Mouse (Mus musculus) left cerebral cortex, adult 2 months (tissue): ENCODE measurements around the gene Cdk6. TPM values are rescaled to one million over a fixed set of nuclear protein-coding genes. Genes with fewer than 3 reads are reported as not detected.
"Not testable (repeated sequence)": the region's sequence is repeated elsewhere in the genome, so short reads cannot be mapped to it uniquely, and the experiment has no call there.

Experiments
- DNase-seq, 2 experiments: peaks; one replicate each; pipeline ENCODE4 v3.0.0; 2021 to 2022; ENCODE audit warnings: low spot score in 2 of 2, mixed read lengths in 1 of 2; ENCODE audit errors: extremely low spot score in 1 of 2
- H3K27ac ChIP-seq: fragments of 200-600 bp; 2 replicates; pipeline ENCODE4 v1.8.1; 2022
- H3K4me3 ChIP-seq: fragments of 200-600 bp; 2 replicates; pipeline ENCODE4 v1.8.1; 2022
- CTCF ChIP-seq: fragments of 200-600 bp; IDR thresholded peaks from 2 replicates; pipeline ENCODE4 v1.8.1; 2022; ENCODE audit warnings: antibody characterized with exemption, mild to moderate bottlenecking, moderate library complexity
- intact Hi-C: fragments of 180-260 bp; cut with DNase I; formaldehyde crosslinking; loops from one replicate; pipeline ENCODE4 v1.15.1; 2025
- total RNA-seq, 2 experiments: library from RNA; stranded (reverse); gene quantifications; 2 replicates each; pipeline ENCODE4 v1.2.3; 2021

Cdk6 gene
- total RNA-seq, 2 experiments from 2014 or later, result 4.2 to 6.8 TPM

- Histone ChIP-seq H3K4me3 (no peak overlapping the region), H3K27ac (no peak overlapping the region)
- intact Hi-C loops, result no loop called here
- DNase-seq, result no peak
- TF ChIP-seq CTCF, result no peak
These were observed 44.9 kb downstream of the Cdk6 start for GRCm38 (mm10) chr5:3386021-3386730.

GRCm38 (mm10) chr5:3386731-3387087 lies 45.4 kb downstream of the Cdk6 start:
- TF ChIP-seq CTCF, result no peak
- Histone ChIP-seq H3K27ac (no peak overlapping the region), H3K4me3 (no peak overlapping the region)
- intact Hi-C loops, result no loop called here
- DNase-seq, result no peak

- Histone ChIP-seq H3K4me3 (no peak overlapping the region), H3K27ac (no peak overlapping the region)
- no peak for DNase-seq
- no peak for TF ChIP-seq CTCF
- intact Hi-C loops, result no loop called here
These were observed 45.9 kb downstream of the Cdk6 start for GRCm38 (mm10) chr5:3387138-3387537.

GRCm38 (mm10) chr5:3392856-3393255 lies 51.6 kb downstream of the Cdk6 start:
- intact Hi-C loops, result no loop called here
- DNase-seq, result no peak
- no peak for TF ChIP-seq CTCF
- Histone ChIP-seq H3K4me3 (no peak overlapping the region), H3K27ac (no peak overlapping the region)

- no peak for DNase-seq
- no peak for TF ChIP-seq CTCF
- no peak overlapping the region for H3K27ac ChIP-seq
- intact Hi-C loops, result no loop called here
- H3K4me3 ChIP-seq, result no peak overlapping the region
These were observed 52.9 kb downstream of the Cdk6 start for GRCm38 (mm10) chr5:3394145-3394544.

DNA sequence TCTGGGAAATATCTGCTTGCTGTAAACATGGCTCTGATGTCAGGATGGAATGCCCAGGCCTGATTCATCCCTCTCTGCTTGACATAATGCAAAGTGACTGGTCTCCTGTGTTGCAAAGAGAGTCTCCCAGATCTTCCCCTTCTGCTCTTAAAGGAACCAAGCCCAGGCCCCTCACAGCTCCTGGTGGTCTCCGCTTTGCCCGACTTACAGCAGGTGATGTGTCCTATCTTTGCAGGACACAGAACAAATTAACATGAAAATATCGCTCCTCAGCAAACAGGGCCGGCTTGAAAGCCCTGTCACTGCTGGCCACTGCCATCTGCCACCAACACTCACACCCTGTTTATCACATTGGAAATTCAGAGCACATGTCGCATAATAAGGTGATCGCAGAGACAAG lies 53.7 kb downstream of the Cdk6 start:
- Histone ChIP-seq H3K4me3 (no peak overlapping the region), H3K27ac (no peak overlapping the region)
- TF ChIP-seq CTCF, result no peak
- intact Hi-C loops, result no loop called here
- DNase-seq, result no peak

- intact Hi-C loops, result no loop called here
- no peak overlapping the region for H3K4me3 ChIP-seq
- no peak overlapping the region for H3K27ac ChIP-seq
- TF ChIP-seq CTCF, result no peak
- DNase-seq, result no peak
These were observed 54.9 kb downstream of the Cdk6 start for GRCm38 (mm10) chr5:3396214-3396613.

- no peak for TF ChIP-seq CTCF
- Histone ChIP-seq H3K4me3 (no peak overlapping the region), H3K27ac (no peak overlapping the region)
- intact Hi-C loops, result no loop called here
- no peak for DNase-seq
These were observed 55.8 kb downstream of the Cdk6 start for GRCm38 (mm10) chr5:3396910-3397575.

DNA sequence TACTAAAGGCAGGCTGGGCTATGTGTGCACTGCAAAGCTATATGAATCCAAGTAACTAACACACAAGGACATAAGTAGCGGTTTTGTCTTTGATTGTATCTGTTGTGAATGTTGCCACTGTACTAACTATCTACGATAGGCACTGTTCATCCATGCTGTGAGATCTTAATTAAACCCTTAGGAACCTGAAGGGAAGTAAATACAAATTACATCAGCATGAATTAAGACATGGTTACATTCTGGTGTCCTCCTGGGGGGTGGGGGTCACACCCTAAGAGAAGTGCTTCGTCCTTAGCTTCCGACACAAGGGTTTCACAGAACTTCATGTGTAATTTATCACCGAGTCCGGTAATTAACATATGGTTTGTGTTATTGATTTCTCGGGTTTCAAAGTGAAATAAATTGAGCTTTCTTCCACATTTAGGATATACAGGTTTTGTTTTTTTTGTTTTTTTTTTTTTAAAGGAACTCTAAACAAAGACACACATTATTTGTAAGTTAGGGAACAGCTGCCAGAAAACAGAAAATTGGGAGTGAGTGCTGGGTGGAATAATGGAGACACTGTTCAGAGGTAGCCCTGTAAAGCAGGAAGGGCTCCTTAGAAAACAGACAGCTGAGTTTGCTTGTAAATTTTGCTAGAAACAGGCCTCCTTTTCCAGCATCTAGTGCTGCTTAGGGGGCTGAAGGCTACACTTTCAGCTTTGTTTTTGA lies 58.7 kb downstream of the Cdk6 start:
- no peak overlapping the region for H3K27ac ChIP-seq
- TF ChIP-seq CTCF, result no peak

DNA sequence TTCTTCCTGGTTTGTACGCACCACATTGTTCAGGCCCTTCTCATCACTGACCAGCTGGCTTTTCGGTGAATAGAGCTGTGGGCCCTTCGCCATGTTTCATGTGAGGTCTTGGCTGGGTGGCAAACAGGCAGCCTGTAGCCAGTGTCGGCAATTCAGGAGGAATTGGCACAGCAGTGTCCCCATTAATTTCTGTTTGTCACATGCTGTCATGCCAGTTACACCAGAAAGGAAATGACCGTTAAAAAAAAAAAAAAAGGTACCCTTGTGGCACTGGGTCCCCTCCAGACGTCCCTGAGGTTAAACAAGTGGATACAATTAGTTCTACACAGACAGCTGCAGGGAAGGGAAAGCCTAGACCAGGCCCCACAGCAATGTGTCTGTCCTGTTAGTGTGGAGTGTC lies 63.8 kb downstream of the Cdk6 start:
- TF ChIP-seq CTCF, result no peak
- intact Hi-C loops, result no loop called here
- no peak for DNase-seq
- H3K4me3 ChIP-seq, result no peak overlapping the region
- no peak overlapping the region for H3K27ac ChIP-seq

More for the DNA sequence above, 58.7 kb downstream of the Cdk6 start:
- intact Hi-C loops, result no loop called here
- H3K4me3 ChIP-seq, result no peak overlapping the region
- DNase-seq, result no peak

DNA sequence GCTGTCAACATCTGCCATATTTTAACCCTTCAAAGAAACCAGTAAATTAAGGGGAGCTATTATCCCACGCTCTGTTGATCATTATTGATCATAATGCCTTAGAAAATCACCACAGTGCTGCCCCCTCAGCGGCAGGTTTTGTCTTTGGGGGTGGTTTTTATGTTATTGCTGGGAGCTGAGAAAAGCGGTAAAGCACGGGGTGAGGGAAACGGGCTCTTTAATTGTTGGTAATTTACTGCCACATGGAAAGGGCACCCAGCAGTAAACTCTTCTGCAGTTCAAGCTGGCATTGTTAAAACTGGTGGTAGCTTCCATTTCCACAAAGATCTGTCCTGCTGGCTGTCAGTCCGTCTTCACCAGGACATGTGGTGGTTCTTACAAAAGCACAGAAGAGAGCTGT lies 64.2 kb downstream of the Cdk6 start:
- Histone ChIP-seq H3K4me3 (no peak overlapping the region), H3K27ac (no peak overlapping the region)
- TF ChIP-seq CTCF, result no peak
- DNase-seq, result no peak
- intact Hi-C loops, result no loop called here

DNA sequence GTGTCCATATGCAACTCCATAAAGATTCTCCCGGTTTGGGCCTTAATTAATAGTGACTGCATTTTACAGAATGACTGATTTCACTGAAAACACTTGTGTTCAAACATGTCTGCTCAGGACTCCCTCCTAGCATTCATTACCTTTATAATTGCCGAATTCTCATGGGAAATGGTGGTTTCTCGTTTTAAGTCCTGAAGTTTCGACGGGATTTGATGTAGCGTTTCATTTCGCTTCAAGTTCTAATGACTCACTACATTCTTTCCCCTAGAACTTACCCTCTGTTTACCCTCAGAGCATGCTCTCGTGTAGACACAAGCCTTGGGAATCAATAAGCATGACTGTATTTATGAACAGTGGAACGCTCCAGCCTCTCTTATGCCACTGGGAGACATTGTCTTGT lies 66.6 kb downstream of the Cdk6 start:
- intact Hi-C loops, result no loop called here
- Histone ChIP-seq H3K27ac (no peak overlapping the region), H3K4me3 (no peak overlapping the region)
- no peak for TF ChIP-seq CTCF
- no peak for DNase-seq

DNA sequence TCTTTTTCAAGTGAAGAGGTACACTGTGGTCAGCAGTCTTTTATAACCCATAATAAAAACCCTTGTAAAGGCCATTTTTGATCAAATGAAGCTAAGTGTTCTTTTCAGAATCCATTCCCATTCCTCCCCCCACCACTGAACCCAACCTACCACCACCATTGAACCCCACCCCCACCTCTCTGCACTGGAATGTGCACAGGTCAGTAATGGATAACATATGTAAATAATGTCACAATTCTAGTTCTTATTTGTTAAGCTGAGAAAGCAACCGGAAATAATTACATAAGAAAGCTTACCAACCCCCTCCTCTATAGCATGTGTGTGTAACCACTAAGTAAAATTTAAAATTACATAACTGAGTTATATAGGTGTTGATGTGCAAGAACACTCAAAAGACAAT lies 76.9 kb downstream of the Cdk6 start:
- DNase-seq, intact Hi-C loops, H3K27ac ChIP-seq, H3K4me3 ChIP-seq: not testable (repeated sequence)
